Mouse (Mus musculus): ENCODE results near the gene Adamts2. TPM values are rescaled to one million over a fixed set of nuclear protein-coding genes. Genes with fewer than 3 reads are reported as not detected.

Gene Adamts2
- polyA plus RNA-seq, 1 experiment from 2014 or later = 29.4 TPM

- Histone ChIP-seq H3K4me2 (replicated peaks; ENCODE audit: low read depth, low read length) (no peak overlapping the region), H3K27ac (ENCODE audit: low read length) (no peak overlapping the region), H3K9ac (replicated peaks; ENCODE audit: low read depth) (no peak overlapping the region), H3K4me3 (ENCODE audit: low read depth, low read length) (no peak overlapping the region), H3K36me3 (ENCODE audit: insufficient read depth, low read length) (no peaks in the 10 kb centered on the region), H3K27me3 (replicated peaks; ENCODE audit: insufficient read depth, low read length) (no peaks in the 10 kb centered on the region), H3K9me3 (ENCODE audit: low read length) (no peaks in the 10 kb centered on the region), H3K4me1 (ENCODE audit: insufficient read depth, low read depth, low read length) (no peaks in the 10 kb centered on the region; the same call in 1 of the 2 replicates)
- WGBS = 77% methylated on average over 7 of the region's 7 CpGs
- ATAC-seq (no peak), DNase-seq (ENCODE audit: low spot score) (no peak)
- TF ChIP-seq CTCF (IDR thresholded peaks at IDR 0.05) = no peak
- TF ChIP-seq EP300 (IDR thresholded peaks at IDR 0.05) = no peak
Observed at GRCm38 (mm10) chr11:50766461-50766860, 164.6 kb downstream of the Adamts2 start.

- H3K4me1 ChIP-seq (ENCODE audit: insufficient read depth, low read depth, low read length) = no peaks in the 10 kb centered on the region; the same call in 1 of the 2 replicates
- no peak for DNase-seq (ENCODE audit: low spot score)
- no peak overlapping the region for H3K27ac ChIP-seq (ENCODE audit: low read length)
- no peaks in the 10 kb centered on the region for H3K27me3 ChIP-seq (replicated peaks; ENCODE audit: insufficient read depth, low read length)
- no peaks in the 10 kb centered on the region for H3K9me3 ChIP-seq (ENCODE audit: low read length)
- no peaks in the 10 kb centered on the region for H3K36me3 ChIP-seq (ENCODE audit: insufficient read depth, low read length)
- 28% methylated on average over 4 of the region's 4 CpGs for WGBS
- no peak overlapping the region for H3K4me2 ChIP-seq (replicated peaks; ENCODE audit: low read depth, low read length)
- TF ChIP-seq EP300 (IDR thresholded peaks at IDR 0.05) = no peak
- peak; percentile 66 for TF ChIP-seq CTCF (IDR thresholded peaks at IDR 0.05)
- no peak overlapping the region for H3K9ac ChIP-seq (replicated peaks; ENCODE audit: low read depth)
- no peak overlapping the region for H3K4me3 ChIP-seq (ENCODE audit: low read depth, low read length)
- ATAC-seq = no peak
Observed at GRCm38 (mm10) chr11:50767039-50767438, 165.2 kb downstream of the Adamts2 start.

- TF ChIP-seq CTCF (IDR thresholded peaks at IDR 0.05) (peak; percentile 92), EP300 (IDR thresholded peaks at IDR 0.05) (no peak)
- Histone ChIP-seq H3K36me3 (ENCODE audit: insufficient read depth, low read length) (no peaks in the 10 kb centered on the region), H3K4me2 (replicated peaks; ENCODE audit: low read depth, low read length) (peak overlapping the region; percentile 48), H3K27ac (ENCODE audit: low read length) (peak overlapping the region; percentile 40; the same call in 1 of the 2 replicates), H3K27me3 (replicated peaks; ENCODE audit: insufficient read depth, low read length) (no peaks in the 10 kb centered on the region), H3K9me3 (ENCODE audit: low read length) (no peaks in the 10 kb centered on the region), H3K4me3 (ENCODE audit: low read depth, low read length) (no peak overlapping the region), H3K4me1 (ENCODE audit: insufficient read depth, low read depth, low read length) (no peaks in the 10 kb centered on the region; the same call in 1 of the 2 replicates), H3K9ac (replicated peaks; ENCODE audit: low read depth) (no peak overlapping the region)
- DNase-seq (ENCODE audit: low spot score) = peak; percentile 92
- 9% methylated on average over 14 of the region's 14 CpGs for WGBS
- ATAC-seq = peak; percentile 90
Observed at GRCm38 (mm10) chr11:50768995-50769749, 167.3 kb downstream of the Adamts2 start.

GRCm38 (mm10) chr11:50771006-50771405, 169.1 kb downstream of the Adamts2 start:
- H3K36me3 ChIP-seq (ENCODE audit: insufficient read depth, low read length) = no peaks in the 10 kb centered on the region
- WGBS = 90% methylated on average over 1 of the region's 1 CpGs
- no peak overlapping the region for H3K9ac ChIP-seq (replicated peaks; ENCODE audit: low read depth)
- TF ChIP-seq EP300 (IDR thresholded peaks at IDR 0.05) (no peak), CTCF (IDR thresholded peaks at IDR 0.05) (no peak)
- H3K9me3 ChIP-seq (ENCODE audit: low read length) = no peaks in the 10 kb centered on the region
- H3K27ac ChIP-seq (ENCODE audit: low read length) = no peak overlapping the region
- H3K4me2 ChIP-seq (replicated peaks; ENCODE audit: low read depth, low read length) = no peak overlapping the region
- no peak for ATAC-seq
- DNase-seq (ENCODE audit: low spot score) = no peak
- no peaks in the 10 kb centered on the region for H3K27me3 ChIP-seq (replicated peaks; ENCODE audit: insufficient read depth, low read length)
- no peak overlapping the region for H3K4me3 ChIP-seq (ENCODE audit: low read depth, low read length)
- H3K4me1 ChIP-seq (ENCODE audit: insufficient read depth, low read depth, low read length) = no peaks in the 10 kb centered on the region; the same call in 1 of the 2 replicates

- ATAC-seq = no peak
- no peak for TF ChIP-seq CTCF (IDR thresholded peaks at IDR 0.05)
- no peak for TF ChIP-seq EP300 (IDR thresholded peaks at IDR 0.05)
- H3K9me3 ChIP-seq (ENCODE audit: low read length) = no peaks in the 10 kb centered on the region
Observed at GRCm38 (mm10) chr11:50797674-50798073, 195.8 kb downstream of the Adamts2 start.

GRCm38 (mm10) chr11:50798836-50799235, 197.0 kb downstream of the Adamts2 start:
- H3K9ac ChIP-seq (replicated peaks; ENCODE audit: low read depth) = no peak overlapping the region
- H3K27me3 ChIP-seq (replicated peaks; ENCODE audit: insufficient read depth, low read length) = no peaks in the 10 kb centered on the region
- H3K36me3 ChIP-seq (ENCODE audit: insufficient read depth, low read length) = no peaks in the 10 kb centered on the region; the same call in 1 of the 2 replicates
- H3K27ac ChIP-seq (ENCODE audit: low read length) = no peak overlapping the region
- TF ChIP-seq CTCF (IDR thresholded peaks at IDR 0.05) = no peak
- TF ChIP-seq EP300 (IDR thresholded peaks at IDR 0.05) = no peak
- H3K4me2 ChIP-seq (replicated peaks; ENCODE audit: low read depth, low read length) = no peak overlapping the region
- ATAC-seq (no peak), DNase-seq (ENCODE audit: low spot score) (no peak)
- H3K9me3 ChIP-seq (ENCODE audit: low read length) = no peaks in the 10 kb centered on the region
- H3K4me1 ChIP-seq (ENCODE audit: insufficient read depth, low read depth, low read length) = no peaks in the 10 kb centered on the region
- H3K4me3 ChIP-seq (ENCODE audit: low read depth, low read length) = no peak overlapping the region

More at GRCm38 (mm10) chr11:50797674-50798073, 195.8 kb downstream of the Adamts2 start:
- WGBS = 68% methylated on average over 11 of the region's 11 CpGs
- Histone ChIP-seq H3K4me3 (ENCODE audit: low read depth, low read length) (no peak overlapping the region), H3K36me3 (ENCODE audit: insufficient read depth, low read length) (no peaks in the 10 kb centered on the region; the same call in 1 of the 2 replicates), H3K4me1 (ENCODE audit: insufficient read depth, low read depth, low read length) (no peaks in the 10 kb centered on the region), H3K27ac (ENCODE audit: low read length) (no peak overlapping the region), H3K9ac (replicated peaks; ENCODE audit: low read depth) (no peak overlapping the region), H3K27me3 (replicated peaks; ENCODE audit: insufficient read depth, low read length) (no peaks in the 10 kb centered on the region), H3K4me2 (replicated peaks; ENCODE audit: low read depth, low read length) (no peak overlapping the region)
- DNase-seq (ENCODE audit: low spot score) = no peak

All from lung, postnatal 0 days (tissue).